Mouse (Mus musculus): ENCODE data around the gene Iqgap3. TPM values are rescaled to one million over a fixed set of nuclear protein-coding genes. Genes with fewer than 3 reads are reported as not detected.

Gene Iqgap3
- polyA plus RNA-seq, 1 experiment from 2014 or later, result 7.1 TPM

GRCm38 (mm10) chr3:88074766-88075165 lies 7.0 kb upstream of the Iqgap3 start:
- 77% methylated on average over 8 of the region's 8 CpGs for WGBS
- no peak overlapping the region for H3K9ac ChIP-seq (replicated peaks)
- no peak overlapping the region for H3K4me2 ChIP-seq (replicated peaks)
- ATAC-seq (replicated peaks), result no peak
- H3K4me1 ChIP-seq, result no peaks in the 10 kb centered on the region
- H3K27me3 ChIP-seq, result no peaks in the 10 kb centered on the region
- no peaks in the 10 kb centered on the region for H3K36me3 ChIP-seq
- H3K9me3 ChIP-seq, result no peaks in the 10 kb centered on the region
- H3K27ac ChIP-seq (replicated peaks), result no peak overlapping the region
- H3K4me3 ChIP-seq, result no peak overlapping the region

GRCm38 (mm10) chr3:88077441-88077840 lies 4.3 kb upstream of the Iqgap3 start:
- ATAC-seq (replicated peaks), result no peak
- Histone ChIP-seq H3K27ac (replicated peaks) (no peak overlapping the region), H3K4me1 (peaks cover 9% of the 10 kb centered on the region), H3K4me2 (replicated peaks) (no peak overlapping the region), H3K9ac (replicated peaks) (no peak overlapping the region), H3K36me3 (no peaks in the 10 kb centered on the region), H3K4me3 (no peak overlapping the region), H3K9me3 (no peaks in the 10 kb centered on the region), H3K27me3 (no peaks in the 10 kb centered on the region)
- WGBS, result 46% methylated on average over 8 of the region's 8 CpGs

GRCm38 (mm10) chr3:88078204-88078603 lies 3.6 kb upstream of the Iqgap3 start, which contains the start of gene Ttc24:
TSS of gene Ttc24 (minus strand) at chr3:88078304.
- 86% methylated on average over 4 of the region's 4 CpGs for WGBS
- H3K4me2 ChIP-seq (replicated peaks), result no peak within 1 kb of the TSS
- no peak within 1 kb of the TSS for H3K9ac ChIP-seq (replicated peaks)
- no peaks in the 10 kb centered on the region for H3K36me3 ChIP-seq
- no peak within 1 kb of the TSS for H3K4me3 ChIP-seq
- H3K4me1 ChIP-seq, result peaks cover 17% of the 10 kb centered on the region
- H3K9me3 ChIP-seq, result no peaks in the 10 kb centered on the region
- no peak for ATAC-seq (replicated peaks)
- no peaks in the 10 kb centered on the region for H3K27me3 ChIP-seq
- H3K27ac ChIP-seq (replicated peaks), result no peak within 1 kb of the TSS

- Histone ChIP-seq H3K27me3 (no peaks in the 10 kb centered on the region), H3K27ac (replicated peaks) (no peak overlapping the region), H3K4me2 (replicated peaks) (peak overlapping the region; percentile 78), H3K4me1 (peaks cover 17% of the 10 kb centered on the region), H3K9me3 (no peaks in the 10 kb centered on the region), H3K36me3 (no peaks in the 10 kb centered on the region), H3K4me3 (peak overlapping the region; percentile 53), H3K9ac (replicated peaks) (peak overlapping the region; percentile 41; the same call in 1 of the 2 replicates)
- under 1% methylated on average over 13 of the region's 13 CpGs for WGBS
- ATAC-seq (replicated peaks), result 0 out of 2 replicates have a peak, but pooled peaks have one; percentile 15
Observed at GRCm38 (mm10) chr3:88082224-88082618, 450 bp downstream of the Iqgap3 start.

- Histone ChIP-seq H3K4me3 (peak overlapping the region; percentile 53), H3K4me2 (replicated peaks) (peak overlapping the region; percentile 78)
Observed at GRCm38 (mm10) chr3:88082663-88083062, 892 bp downstream of the Iqgap3 start.

GRCm38 (mm10) chr3:88084001-88084400 lies 2.2 kb downstream of the Iqgap3 start:
- Histone ChIP-seq H3K4me1 (peaks cover 17% of the 10 kb centered on the region), H3K9me3 (no peaks in the 10 kb centered on the region), H3K27me3 (no peaks in the 10 kb centered on the region), H3K4me3 (no peak overlapping the region), H3K36me3 (no peaks in the 10 kb centered on the region), H3K9ac (replicated peaks) (no peak overlapping the region), H3K4me2 (replicated peaks) (no peak overlapping the region), H3K27ac (replicated peaks) (no peak overlapping the region)
- 100% methylated on average over 2 of the region's 2 CpGs for WGBS
- no peak for ATAC-seq (replicated peaks)

More at GRCm38 (mm10) chr3:88082663-88083062, 892 bp downstream of the Iqgap3 start:
- ATAC-seq (replicated peaks), result no peak
- H3K27me3 ChIP-seq, result no peaks in the 10 kb centered on the region
- no peaks in the 10 kb centered on the region for H3K36me3 ChIP-seq
- 0 out of 2 replicates have a peak overlapping the region, but pooled peaks have one; percentile 41 for H3K9ac ChIP-seq (replicated peaks)
- no peak overlapping the region for H3K27ac ChIP-seq (replicated peaks)
- H3K9me3 ChIP-seq, result no peaks in the 10 kb centered on the region
- peaks cover 17% of the 10 kb centered on the region for H3K4me1 ChIP-seq
- 3% methylated on average over 4 of the region's 4 CpGs for WGBS

GRCm38 (mm10) chr3:88085459-88085858 lies 3.7 kb downstream of the Iqgap3 start:
- Histone ChIP-seq H3K36me3 (no peaks in the 10 kb centered on the region), H3K4me1 (peaks cover 17% of the 10 kb centered on the region), H3K4me3 (no peak overlapping the region), H3K4me2 (replicated peaks) (no peak overlapping the region), H3K9ac (replicated peaks) (no peak overlapping the region), H3K9me3 (no peaks in the 10 kb centered on the region), H3K27ac (replicated peaks) (no peak overlapping the region), H3K27me3 (no peaks in the 10 kb centered on the region)
- no peak for ATAC-seq (replicated peaks)
- WGBS, result 90% methylated on average over 9 of the region's 9 CpGs

- Histone ChIP-seq H3K27me3 (no peaks in the 10 kb centered on the region), H3K27ac (replicated peaks) (no peak overlapping the region), H3K4me1 (peaks cover 5% of the 10 kb centered on the region), H3K9ac (replicated peaks) (no peak overlapping the region), H3K9me3 (no peaks in the 10 kb centered on the region), H3K36me3 (peaks cover 2% of the 10 kb centered on the region; the same call in 1 of the 2 replicates), H3K4me3 (no peak overlapping the region), H3K4me2 (replicated peaks) (no peak overlapping the region)
- no peak for ATAC-seq (replicated peaks)
- WGBS, result 83% methylated on average over 1 of the region's 1 CpGs
Observed at GRCm38 (mm10) chr3:88087688-88088087, 5.9 kb downstream of the Iqgap3 start.

- Histone ChIP-seq H3K4me2 (replicated peaks) (no peak overlapping the region), H3K4me1 (no peaks in the 10 kb centered on the region), H3K27ac (replicated peaks) (no peak overlapping the region), H3K4me3 (no peak overlapping the region), H3K9ac (replicated peaks) (no peak overlapping the region), H3K36me3 (peaks cover 2% of the 10 kb centered on the region; the same call in 1 of the 2 replicates), H3K27me3 (no peaks in the 10 kb centered on the region), H3K9me3 (no peaks in the 10 kb centered on the region)
- ATAC-seq (replicated peaks), result no peak
- WGBS, result 93% methylated on average over 7 of the region's 7 CpGs
Observed at GRCm38 (mm10) chr3:88090106-88090505, 8.3 kb downstream of the Iqgap3 start.

GRCm38 (mm10) chr3:88090616-88091015 lies 8.8 kb downstream of the Iqgap3 start:
- H3K4me2 ChIP-seq (replicated peaks), result no peak overlapping the region
- H3K36me3 ChIP-seq, result peaks cover 2% of the 10 kb centered on the region; the same call in 1 of the 2 replicates
- H3K9me3 ChIP-seq, result no peaks in the 10 kb centered on the region
- no peaks in the 10 kb centered on the region for H3K27me3 ChIP-seq
- H3K4me3 ChIP-seq, result no peak overlapping the region
- H3K9ac ChIP-seq (replicated peaks), result no peak overlapping the region
- H3K27ac ChIP-seq (replicated peaks), result no peak overlapping the region
- WGBS, result 87% methylated on average over 6 of the region's 6 CpGs
- ATAC-seq (replicated peaks), result no peak
- no peaks in the 10 kb centered on the region for H3K4me1 ChIP-seq

- no peak for ATAC-seq (replicated peaks)
- Histone ChIP-seq H3K9me3 (no peaks in the 10 kb centered on the region), H3K27ac (replicated peaks) (peak overlapping the region; percentile 49; the same call in 1 of the 2 replicates), H3K4me3 (no peak overlapping the region), H3K27me3 (no peaks in the 10 kb centered on the region), H3K4me2 (replicated peaks) (no peak overlapping the region), H3K9ac (replicated peaks) (no peak overlapping the region), H3K36me3 (peaks cover 2% of the 10 kb centered on the region; the same call in 1 of the 2 replicates), H3K4me1 (no peaks in the 10 kb centered on the region)
- WGBS, result 81% methylated on average over 5 of the region's 5 CpGs
Observed at GRCm38 (mm10) chr3:88094126-88094525, 12.4 kb downstream of the Iqgap3 start.

- no peak overlapping the region for H3K27ac ChIP-seq (replicated peaks)
- H3K27me3 ChIP-seq, result no peaks in the 10 kb centered on the region
- WGBS, result 85% methylated on average over 6 of the region's 6 CpGs
- no peaks in the 10 kb centered on the region for H3K9me3 ChIP-seq
- no peak overlapping the region for H3K4me3 ChIP-seq
- H3K36me3 ChIP-seq, result no peaks in the 10 kb centered on the region
- no peak overlapping the region for H3K4me2 ChIP-seq (replicated peaks)
- no peak for ATAC-seq (replicated peaks)
- no peaks in the 10 kb centered on the region for H3K4me1 ChIP-seq
- H3K9ac ChIP-seq (replicated peaks), result no peak overlapping the region
Observed at GRCm38 (mm10) chr3:88097666-88098065, 15.9 kb downstream of the Iqgap3 start.

- H3K27me3 ChIP-seq, result no peaks in the 10 kb centered on the region
- 45% methylated on average over 3 of the region's 3 CpGs for WGBS
- H3K9me3 ChIP-seq, result no peaks in the 10 kb centered on the region
- ATAC-seq (replicated peaks), result no peak
- no peak overlapping the region for H3K9ac ChIP-seq (replicated peaks)
- H3K36me3 ChIP-seq, result no peaks in the 10 kb centered on the region; the same call in 1 of the 2 replicates
- H3K4me1 ChIP-seq, result no peaks in the 10 kb centered on the region
- H3K4me3 ChIP-seq, result no peak overlapping the region
- no peak overlapping the region for H3K4me2 ChIP-seq (replicated peaks)
- no peak overlapping the region for H3K27ac ChIP-seq (replicated peaks)
Observed at GRCm38 (mm10) chr3:88100251-88100650, 18.5 kb downstream of the Iqgap3 start.

Measured in forebrain, embryonic 15.5 days (tissue).